Mouse (Mus musculus) regulatory T cell (primary cell): ENCODE measurements at regions not wholly inside any gene's neighbourhood (a gene's known extent, or its start where the extent isn't known, plus 50 kb on each side); places are given as distances from the start of the nearest gene placed in this dataset.

Source experiments
- in situ Hi-C: fragments of 300-600 bp; cut with MboI, MseI; formaldehyde crosslinking; loops from one replicate; pipeline ENCODE4 v1.15.1; 2025; ENCODE audit warnings: high pct_unique_total_duplicates

DNA sequence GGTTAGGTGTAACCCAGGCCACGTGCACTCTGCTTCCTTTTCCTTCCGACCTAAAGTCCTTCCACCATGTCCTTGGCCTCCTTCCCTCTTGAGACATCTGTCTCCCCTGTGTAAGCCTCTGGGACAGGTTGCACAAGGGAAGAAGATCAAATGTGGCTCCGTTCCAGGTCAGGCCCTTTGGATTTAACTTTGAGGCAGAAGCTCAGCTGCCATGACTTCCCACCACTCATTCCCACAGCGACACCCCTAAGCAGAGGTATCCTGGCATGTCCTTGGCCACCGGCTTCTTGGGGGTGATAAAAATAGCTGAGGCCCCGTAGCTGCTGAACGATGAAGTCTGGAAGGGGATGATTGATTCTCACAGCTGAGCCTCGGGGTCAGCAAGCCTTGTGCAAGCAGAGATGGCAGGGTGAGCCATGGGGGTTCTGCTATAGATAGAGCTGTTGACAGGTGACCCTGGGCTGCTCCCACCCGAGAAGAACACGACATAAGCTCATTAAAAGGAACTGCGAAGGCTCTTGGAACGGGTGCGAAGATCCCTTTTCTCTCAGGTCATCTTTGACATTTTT, 117.4 kb downstream of the Slc38a6 start:
- in situ Hi-C loops = loop anchor here (5.0 kb wide), 2 partner anchors 98 to 577 kb away; no protein-coding TSS in a partner anchor
